Mouse (Mus musculus) midbrain, embryonic 10.5 days (tissue): ENCODE measurements around the gene Tmem251. TPM values are rescaled to one million over a fixed set of nuclear protein-coding genes. Genes with fewer than 3 reads are reported as not detected.

ENCODE experiments used
- DNase-seq: peaks from one replicate; pipeline ENCODE4 v3.0.0-alpha.2; 2017; ENCODE audit warnings: low spot score
- H3K27ac ChIP-seq: fragments of 300-500 bp; sonication (generic); replicated peaks from 2 replicates; pipeline ENCODE4 v1.5.1; 2016; ENCODE audit warnings: mild to moderate bottlenecking
- H3K27me3 ChIP-seq: fragments of 300-500 bp; sonication (generic); 2 replicates; pipeline ENCODE4 v1.6.1; 2016; ENCODE audit warnings: low read depth, mild to moderate bottlenecking; ENCODE audit not compliant: poor library complexity, severe bottlenecking
- H3K36me3 ChIP-seq: fragments of 300-500 bp; sonication (generic); 2 replicates; pipeline ENCODE4 v1.6.1; 2016; ENCODE audit warnings: mild to moderate bottlenecking, moderate library complexity
- H3K4me1 ChIP-seq: fragments of 300-500 bp; sonication (generic); 2 replicates; pipeline ENCODE4 v1.6.1; 2016
- H3K4me3 ChIP-seq: fragments of 300-500 bp; sonication (generic); 2 replicates; pipeline ENCODE4 v1.5.1; 2016; ENCODE audit warnings: mild to moderate bottlenecking, moderate library complexity
- H3K9me3 ChIP-seq: fragments of 300-500 bp; sonication (generic); replicated peaks from 2 replicates; pipeline ENCODE4 v1.6.1; 2016; ENCODE audit warnings: mild to moderate bottlenecking
- WGBS: fragments of 180-500 bp; shearing (Covaris S2); methylation state at CpG from one replicate; pipeline ENCODE4 v1.1.7; 2016; 5-methylcytosine and 5-hydroxymethylcytosine counted together
- polyA plus RNA-seq: library from polyadenylated mRNA; unstranded; fragments of >200 nt; fragmentation: Nextera tagmentation; extraction: Ambion mirVana; gene quantifications from 2 replicates; pipeline ENCODE4 v1.2.1, GENCODE M21; 2016

The Tmem251 gene
- polyA plus RNA-seq, 1 experiment from 2014 or later: 14.0 TPM

DNA sequence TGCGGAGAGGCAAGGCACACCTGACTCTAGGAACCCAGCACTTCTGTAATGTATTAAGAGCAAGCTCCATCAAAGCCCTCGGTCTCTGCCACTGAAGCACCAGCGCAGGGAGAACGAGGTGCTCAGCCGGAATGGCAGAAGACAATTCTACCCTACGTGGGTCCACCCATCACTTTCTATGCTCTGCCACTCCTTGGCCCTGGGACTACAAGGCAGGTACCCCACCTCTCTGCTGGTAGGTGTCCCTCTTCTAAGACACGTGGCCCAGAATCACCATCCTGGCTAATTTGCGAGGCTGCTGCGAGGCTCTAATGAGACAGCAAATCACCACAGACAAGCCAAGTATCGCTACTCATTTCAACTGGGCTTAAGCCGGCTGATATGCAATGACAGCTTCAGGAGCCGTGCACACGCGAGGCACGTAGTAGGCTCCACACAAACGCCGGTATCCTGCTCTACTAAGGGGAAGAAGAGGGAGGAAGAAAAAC is 39.6 kb upstream of the Tmem251 start:
- 8% methylated on average over 17 of the region's 17 CpGs for WGBS
- H3K9me3 ChIP-seq: no peaks in the 10 kb centered on the region
- H3K27ac ChIP-seq: peak overlapping the region; percentile 82
- peak overlapping the region; percentile 84 for H3K4me3 ChIP-seq
- H3K27me3 ChIP-seq: peaks cover 36% of the 10 kb centered on the region
- peaks cover 72% of the 10 kb centered on the region for H3K4me1 ChIP-seq
- H3K36me3 ChIP-seq: no peaks in the 10 kb centered on the region
- peak; percentile 36 for DNase-seq

DNA sequence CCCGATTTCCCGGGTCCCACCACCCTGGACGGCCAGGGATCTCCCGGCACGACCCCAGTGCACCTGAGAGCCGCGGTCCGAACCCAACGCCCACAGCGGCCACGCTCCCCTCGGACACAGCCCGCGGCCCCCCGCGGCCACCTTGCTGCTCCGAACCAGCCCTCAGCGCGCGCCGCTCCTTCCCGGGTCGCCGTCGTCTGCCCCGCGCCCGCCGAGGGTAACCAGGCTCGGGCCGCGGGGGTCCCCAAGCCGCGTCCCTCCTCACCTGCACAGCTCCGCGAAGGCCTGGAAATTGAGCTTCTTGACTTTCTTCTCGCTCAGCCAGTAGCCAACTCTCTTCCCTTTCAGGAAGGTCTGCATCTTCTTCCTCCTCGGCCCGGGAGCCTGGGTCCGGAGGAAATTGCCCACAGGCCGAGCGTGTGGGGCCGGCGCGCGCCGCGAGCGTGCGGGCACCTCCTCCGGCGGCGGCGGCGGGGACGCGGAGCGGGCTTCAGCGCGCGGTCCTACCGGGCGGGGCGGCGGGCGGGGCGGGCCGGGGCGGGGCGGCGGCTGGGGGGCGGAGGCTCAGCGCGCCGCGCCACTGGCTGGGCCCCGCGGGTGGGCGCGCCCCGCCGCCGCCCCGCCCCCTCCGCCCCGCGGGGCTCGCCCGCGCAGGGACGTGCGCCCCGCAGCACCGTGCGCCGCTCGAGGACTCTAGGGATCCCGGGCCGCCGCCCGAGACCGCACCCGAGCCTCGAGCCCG is 38.9 kb upstream of the Tmem251 start, which contains the start of gene Itpk1:
Gene Itpk1 (minus strand): TSS at position 474 of the 742 bp plus-strand sequence.
- no peaks in the 10 kb centered on the region for H3K9me3 ChIP-seq
- H3K27me3 ChIP-seq: peaks cover 36% of the 10 kb centered on the region
- under 1% methylated on average over 101 of the region's 105 CpGs for WGBS
- peak; percentile 67 for DNase-seq
- H3K27ac ChIP-seq: peak within 1 kb of the TSS; percentile 92
- H3K4me1 ChIP-seq: peaks cover 66% of the 10 kb centered on the region
- peak within 1 kb of the TSS; percentile 84 for H3K4me3 ChIP-seq
- no peaks in the 10 kb centered on the region for H3K36me3 ChIP-seq

DNA sequence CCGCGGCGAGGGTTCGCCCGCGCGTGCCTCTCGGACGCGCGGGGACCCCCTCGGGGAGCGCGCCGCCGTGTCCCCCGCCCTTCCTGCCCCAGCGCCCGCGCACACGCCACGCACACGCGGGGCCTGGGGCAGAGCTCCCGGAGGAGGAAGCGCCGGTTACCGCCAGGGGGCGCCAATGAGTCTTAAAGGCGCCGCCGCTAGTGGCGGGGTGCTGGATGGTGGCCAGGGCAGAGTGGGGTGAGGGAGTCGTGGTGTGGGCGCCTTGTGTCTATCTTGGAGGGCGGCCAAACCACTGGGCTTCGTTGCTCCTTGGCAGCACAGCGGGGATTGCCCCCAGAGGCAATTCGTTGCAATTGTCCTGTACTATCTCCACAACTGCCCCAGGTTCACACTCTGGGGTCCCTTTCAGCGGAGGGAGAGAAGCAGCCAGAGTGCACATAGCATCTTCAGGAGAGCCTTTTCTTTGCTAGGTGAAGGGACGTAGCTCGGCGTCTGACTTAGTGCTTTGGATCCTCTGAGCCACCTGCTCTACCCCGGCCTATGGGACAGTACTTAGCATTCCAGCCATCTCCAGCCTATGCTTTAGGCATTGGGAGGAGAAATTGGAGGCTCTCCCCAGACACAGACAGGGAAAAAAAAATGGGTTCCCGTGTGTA is 38.2 kb upstream of the Tmem251 start:
- no peaks in the 10 kb centered on the region for H3K9me3 ChIP-seq
- peaks cover 36% of the 10 kb centered on the region for H3K27me3 ChIP-seq
- H3K4me3 ChIP-seq: peak overlapping the region; percentile 84
- H3K36me3 ChIP-seq: no peaks in the 10 kb centered on the region
- peak overlapping the region; percentile 92 for H3K27ac ChIP-seq
- DNase-seq: peak; percentile 83
- peaks cover 61% of the 10 kb centered on the region for H3K4me1 ChIP-seq
- WGBS: 2% methylated on average over 45 of the region's 45 CpGs

DNA sequence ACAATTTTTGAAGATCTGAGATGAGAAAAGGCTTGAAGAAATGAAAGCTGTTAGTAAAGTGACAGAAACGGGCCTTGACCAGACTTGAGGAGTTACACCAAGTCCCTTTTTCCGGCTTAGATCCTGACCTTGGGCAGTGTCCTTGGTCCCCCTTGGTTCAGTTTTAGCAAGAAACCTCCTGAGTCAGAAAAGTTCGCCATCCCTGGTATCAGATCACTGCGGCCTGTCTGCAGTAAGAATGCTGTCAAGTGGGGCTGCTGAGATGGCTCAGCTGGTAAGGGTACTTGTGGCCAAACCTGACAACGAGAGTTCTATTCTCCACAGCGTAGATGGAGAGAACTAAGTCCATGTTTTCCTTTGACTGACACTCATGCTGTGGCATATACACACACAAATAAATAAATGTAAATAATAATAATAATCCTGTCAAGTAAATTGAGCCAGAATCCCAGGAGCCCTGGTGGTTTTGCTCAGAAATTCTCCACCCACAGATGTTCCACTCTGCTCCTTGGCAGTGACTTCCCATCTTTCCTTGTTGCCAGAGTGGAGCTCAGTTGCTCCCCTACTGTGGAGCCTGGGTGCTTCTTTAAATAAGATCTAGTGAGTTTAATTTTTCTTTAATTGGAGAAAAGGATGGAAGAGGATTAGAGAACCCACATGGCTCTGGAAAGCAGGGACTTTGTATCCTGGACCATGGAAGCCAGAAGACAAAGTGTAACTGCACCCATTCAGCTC is 37.5 kb upstream of the Tmem251 start:
- H3K4me1 ChIP-seq: peaks cover 64% of the 10 kb centered on the region
- peak overlapping the region; percentile 92; the same call in 1 of the 2 replicates for H3K27ac ChIP-seq
- DNase-seq: no peak

DNA sequence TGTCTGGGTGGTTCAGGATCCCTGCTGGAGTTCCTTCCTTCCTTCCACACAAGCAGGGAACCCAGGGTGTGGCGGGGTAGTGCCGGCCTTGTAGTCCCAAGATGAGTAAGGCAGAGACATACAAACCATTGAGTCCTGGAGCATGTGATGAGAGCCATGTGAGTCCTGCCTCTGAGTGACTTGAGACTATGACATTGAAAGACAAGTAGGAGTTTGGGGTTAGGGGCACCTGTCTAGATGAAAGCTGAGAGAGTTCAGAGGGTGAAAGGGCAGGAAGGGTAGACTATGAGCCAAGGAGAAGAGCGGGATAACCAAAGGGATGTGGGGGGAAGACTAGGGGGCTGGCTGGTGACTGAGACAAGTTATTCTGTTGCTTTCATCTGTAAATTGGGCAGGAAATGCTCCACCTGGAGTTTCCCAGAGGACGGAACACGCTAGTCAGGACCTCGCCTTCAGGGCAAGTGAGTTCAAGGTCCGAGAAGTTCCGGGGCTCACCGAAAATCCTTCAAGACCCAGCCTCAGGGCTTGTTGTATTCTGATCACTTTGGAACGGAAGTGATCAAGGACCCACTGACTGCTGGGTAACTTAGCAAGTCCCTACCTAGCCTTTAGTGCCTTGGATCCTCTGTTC is 36.6 kb upstream of the Tmem251 start:
- Histone ChIP-seq H3K27me3 (peaks cover 36% of the 10 kb centered on the region), H3K27ac (no peak overlapping the region), H3K4me1 (peaks cover 62% of the 10 kb centered on the region), H3K36me3 (no peaks in the 10 kb centered on the region), H3K4me3 (no peak overlapping the region), H3K9me3 (no peaks in the 10 kb centered on the region)
- 90% methylated on average over 10 of the region's 10 CpGs for WGBS
- DNase-seq: no peak

More for the DNA sequence above, 37.5 kb upstream of the Tmem251 start:
- no peaks in the 10 kb centered on the region for H3K9me3 ChIP-seq
- peaks cover 36% of the 10 kb centered on the region for H3K27me3 ChIP-seq
- no peaks in the 10 kb centered on the region for H3K36me3 ChIP-seq
- H3K4me3 ChIP-seq: peak overlapping the region; percentile 84
- WGBS: 83% methylated on average over 6 of the region's 6 CpGs

DNA sequence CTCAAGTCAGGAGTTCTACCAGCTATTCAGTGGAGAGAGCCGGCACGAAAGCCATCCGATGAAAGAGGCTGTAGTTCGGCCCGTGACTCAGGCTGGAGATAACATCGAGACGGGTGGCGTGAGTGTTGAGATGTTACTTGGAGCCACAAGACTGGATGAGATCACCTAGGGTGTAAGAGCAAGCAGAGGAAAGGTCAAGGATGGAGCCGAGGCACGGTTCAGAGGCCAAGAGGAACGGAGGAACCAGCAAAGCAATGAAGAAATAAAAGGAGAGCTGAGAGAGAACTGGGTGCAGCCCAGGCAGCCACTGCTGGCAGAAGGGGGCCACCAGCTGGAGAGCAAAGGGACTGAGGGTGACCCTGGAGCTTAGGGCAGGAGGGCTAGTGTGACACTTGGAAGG is 35.3 kb upstream of the Tmem251 start:
- Histone ChIP-seq H3K27ac (no peak overlapping the region), H3K27me3 (peaks cover 36% of the 10 kb centered on the region), H3K4me1 (peaks cover 50% of the 10 kb centered on the region), H3K36me3 (no peaks in the 10 kb centered on the region), H3K4me3 (no peak overlapping the region), H3K9me3 (no peaks in the 10 kb centered on the region)
- DNase-seq: no peak
- WGBS: 81% methylated on average over 11 of the region's 11 CpGs

DNA sequence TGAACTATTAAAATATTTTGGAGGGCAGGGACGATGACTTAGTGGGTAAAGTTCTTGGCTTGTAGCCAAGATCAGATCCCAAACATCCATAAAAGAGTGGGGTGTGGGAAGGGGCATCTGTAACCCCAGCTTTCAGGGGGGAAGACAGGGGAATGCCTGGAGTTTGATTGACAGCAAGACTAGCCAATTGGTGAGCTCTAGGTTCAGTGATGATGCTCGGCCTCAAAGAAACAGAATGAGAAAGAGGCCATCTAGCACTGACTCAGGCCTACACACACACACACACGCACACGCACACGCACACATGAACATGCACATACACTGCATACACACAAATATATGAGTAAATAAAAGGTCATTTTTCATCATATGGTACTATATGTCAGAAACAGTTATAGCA is 33.7 kb upstream of the Tmem251 start:
- Histone ChIP-seq H3K27ac (no peak overlapping the region), H3K9me3 (no peaks in the 10 kb centered on the region), H3K27me3 (peaks cover 27% of the 10 kb centered on the region), H3K4me1 (peaks cover 35% of the 10 kb centered on the region), H3K36me3 (no peaks in the 10 kb centered on the region), H3K4me3 (no peak overlapping the region)
- no peak for DNase-seq
- WGBS: 90% methylated on average over 5 of the region's 5 CpGs

DNA sequence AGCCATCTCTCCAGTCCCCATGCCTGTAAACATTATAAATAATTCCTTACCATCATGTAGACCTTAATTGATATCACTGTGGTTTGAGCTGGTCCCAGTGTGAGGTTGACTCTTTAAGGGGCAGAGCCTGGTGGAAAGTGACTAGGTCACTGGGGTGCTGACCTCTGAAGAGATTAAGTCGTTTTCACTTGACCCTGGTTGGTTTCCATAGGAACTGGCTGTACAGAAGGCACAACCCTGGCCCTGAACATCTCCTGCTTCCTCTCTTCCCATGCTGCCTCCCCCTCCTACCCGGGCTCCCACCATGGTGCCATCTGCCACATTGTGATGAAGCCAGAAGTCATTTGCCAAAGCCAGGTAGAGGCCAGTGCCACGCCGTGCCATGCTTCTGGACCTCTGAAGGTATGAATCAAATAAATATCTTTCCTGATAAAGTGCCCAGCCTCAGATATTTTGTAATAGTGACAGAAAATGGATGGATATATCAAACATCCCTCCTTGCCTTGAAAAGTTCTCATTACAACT is 32.6 kb upstream of the Tmem251 start:
- 49% methylated on average over 4 of the region's 4 CpGs for WGBS
- Histone ChIP-seq H3K4me3 (no peak overlapping the region), H3K27me3 (peaks cover 27% of the 10 kb centered on the region), H3K9me3 (no peaks in the 10 kb centered on the region), H3K36me3 (no peaks in the 10 kb centered on the region), H3K27ac (no peak overlapping the region), H3K4me1 (peaks cover 26% of the 10 kb centered on the region)
- DNase-seq: peak; percentile 44

DNA sequence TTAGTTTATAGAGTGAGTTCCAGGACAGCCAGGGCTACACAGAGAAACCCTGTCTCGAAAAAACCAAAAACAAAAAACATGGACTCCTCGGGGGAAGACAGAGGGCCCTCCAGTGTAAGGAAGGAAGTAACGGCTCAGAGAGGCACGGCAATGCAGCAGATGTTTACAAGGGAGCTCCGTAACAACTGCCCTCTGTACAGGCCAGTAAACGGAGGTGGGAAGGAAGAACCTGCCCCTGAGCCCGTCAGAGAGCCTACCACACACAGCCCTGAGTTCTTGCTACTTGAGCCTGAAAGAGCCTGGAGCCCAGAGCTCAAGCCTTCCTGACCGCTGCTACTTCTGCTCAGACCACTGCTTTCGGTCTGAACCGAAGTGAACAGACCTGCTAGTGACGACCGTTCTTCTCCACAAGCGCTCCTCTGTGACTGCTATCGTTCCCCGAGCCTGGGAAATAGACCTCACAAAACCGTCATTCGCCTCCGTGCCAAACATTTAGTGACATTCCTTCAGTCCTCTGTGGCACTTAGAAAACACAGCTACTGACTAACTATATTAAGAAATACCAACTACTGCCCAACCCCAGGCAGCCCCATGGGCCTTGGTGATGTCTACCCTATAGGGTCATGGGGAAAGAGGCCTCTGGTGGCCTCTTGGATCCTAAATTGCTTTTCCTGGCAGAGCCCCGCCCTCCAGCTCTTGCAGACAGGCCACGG is 30.3 kb upstream of the Tmem251 start:
- WGBS: 84% methylated on average over 20 of the region's 20 CpGs
- no peak overlapping the region for H3K4me3 ChIP-seq
- no peaks in the 10 kb centered on the region for H3K9me3 ChIP-seq
- H3K27ac ChIP-seq: no peak overlapping the region
- peaks cover 3% of the 10 kb centered on the region; the same call in 1 of the 2 replicates for H3K27me3 ChIP-seq
- H3K36me3 ChIP-seq: no peaks in the 10 kb centered on the region
- DNase-seq: no peak
- peaks cover 17% of the 10 kb centered on the region for H3K4me1 ChIP-seq

DNA sequence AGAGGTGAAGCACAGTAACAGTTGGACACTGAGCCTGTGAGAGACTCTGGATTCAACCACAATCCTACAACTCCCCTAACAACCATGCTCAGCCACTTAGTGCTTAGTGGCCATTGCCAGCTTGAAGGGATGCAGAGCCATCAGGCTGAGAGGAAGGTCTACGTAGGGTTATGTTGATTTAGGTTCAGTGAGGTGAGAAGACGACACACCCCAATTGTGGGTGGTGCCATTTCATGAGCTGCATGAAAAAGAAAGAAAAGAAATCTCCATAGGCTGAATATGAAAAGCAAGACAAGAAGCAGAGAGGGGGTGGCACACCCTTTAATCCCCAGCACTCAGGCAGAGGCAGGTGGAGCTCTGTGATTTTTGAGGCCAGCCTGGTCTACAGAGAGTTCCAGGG is 29.4 kb upstream of the Tmem251 start:
- no peaks in the 10 kb centered on the region for H3K36me3 ChIP-seq
- H3K4me1 ChIP-seq: peaks cover 16% of the 10 kb centered on the region
- H3K27me3 ChIP-seq: no peaks in the 10 kb centered on the region
- 69% methylated on average over 2 of the region's 2 CpGs for WGBS
- no peak overlapping the region for H3K4me3 ChIP-seq
- H3K9me3 ChIP-seq: no peaks in the 10 kb centered on the region
- no peak for DNase-seq
- no peak overlapping the region for H3K27ac ChIP-seq

DNA sequence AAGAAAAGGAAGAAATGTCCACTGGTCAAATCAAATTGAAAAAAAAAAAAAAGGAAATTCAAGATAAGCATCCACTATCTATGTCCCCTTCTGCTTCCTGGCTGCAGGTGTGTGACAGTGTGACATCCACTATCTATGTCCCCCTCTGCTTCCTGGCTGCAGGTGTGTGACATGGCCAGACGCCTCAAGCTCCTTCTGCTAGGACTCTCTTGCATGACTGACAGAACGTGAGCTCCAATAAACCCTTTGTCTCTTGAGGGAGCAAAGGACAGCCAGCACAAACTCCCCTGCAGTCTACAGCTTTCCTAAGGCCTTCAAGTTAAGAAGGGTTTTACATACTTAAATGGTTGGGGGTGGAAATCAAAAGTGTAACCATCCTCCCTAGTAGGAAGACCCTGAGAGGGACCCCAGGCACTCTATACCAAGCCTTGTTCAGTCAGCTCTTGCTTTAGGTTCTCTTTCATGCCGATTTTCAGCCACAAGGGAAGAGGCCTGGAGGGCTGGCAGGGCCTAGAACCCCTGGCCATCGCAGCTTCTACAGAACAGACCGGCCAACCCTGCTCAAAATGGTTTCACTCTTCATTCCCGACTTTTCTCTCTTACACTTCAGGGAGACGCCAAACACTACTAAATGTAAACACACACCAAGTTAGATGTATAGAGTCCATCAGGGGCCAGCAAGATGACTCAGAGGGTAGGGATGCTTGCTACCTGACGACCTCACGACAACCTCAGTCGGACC is 28.7 kb upstream of the Tmem251 start:
- H3K9me3 ChIP-seq: no peaks in the 10 kb centered on the region
- DNase-seq: no peak
- H3K27me3 ChIP-seq: no peaks in the 10 kb centered on the region
- no peak overlapping the region for H3K27ac ChIP-seq
- WGBS: 86% methylated on average over 10 of the region's 10 CpGs
- H3K4me3 ChIP-seq: no peak overlapping the region
- H3K4me1 ChIP-seq: peaks cover 21% of the 10 kb centered on the region
- H3K36me3 ChIP-seq: no peaks in the 10 kb centered on the region
